Mouse (Mus musculus): ENCODE data around the gene Asnsd1.
"Not testable (repeated sequence)": the region's sequence is repeated elsewhere in the genome, so short reads cannot be mapped to it uniquely, and the experiment has no call there.

Asnsd1 gene

DNA sequence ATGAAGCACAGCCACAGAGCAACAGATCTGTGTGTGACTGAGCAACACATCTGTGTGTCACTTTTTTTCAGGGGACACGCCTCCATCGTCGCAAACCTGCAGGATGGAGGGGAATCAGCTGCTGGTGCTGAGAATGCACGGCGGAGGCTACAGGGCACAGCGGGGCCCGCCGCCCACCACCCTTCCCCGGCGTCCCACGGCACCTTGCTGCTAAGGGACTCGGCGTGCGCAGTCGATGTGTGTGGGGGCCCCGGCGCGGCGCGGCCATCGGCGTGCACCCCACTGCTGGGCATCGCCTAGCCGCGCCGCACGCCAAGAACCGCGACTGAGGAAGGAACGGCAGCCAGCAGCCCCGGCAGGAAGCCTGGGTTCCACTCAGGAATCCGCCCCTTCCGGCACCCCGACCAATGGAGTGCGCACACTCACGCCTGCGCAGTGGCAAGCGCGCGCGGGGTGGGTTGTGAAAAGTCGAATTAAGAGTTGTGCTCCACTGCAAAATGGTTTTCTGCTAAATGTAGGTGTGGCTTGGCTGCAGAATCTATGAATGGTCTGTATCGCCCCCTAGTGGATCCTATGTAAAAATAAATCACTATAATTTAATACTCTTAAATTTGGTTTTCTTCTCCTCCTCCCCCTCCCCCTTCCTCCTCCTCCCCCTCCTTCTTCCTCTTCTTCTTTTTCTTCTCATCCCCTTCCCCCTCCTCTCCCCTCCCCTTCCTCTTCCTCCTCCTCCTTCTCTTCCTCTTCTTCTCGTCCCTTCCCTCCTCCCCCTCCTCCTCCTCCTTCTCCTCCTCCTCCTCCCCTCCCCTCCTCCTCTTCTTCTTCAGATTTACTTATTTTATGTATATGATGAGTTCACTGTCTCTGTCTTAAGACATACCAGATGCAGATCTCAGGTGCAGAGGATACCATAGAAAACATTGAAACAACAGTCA lies at the start of gene Asnsd1, which contains the start of the genes Asdurf and Gm28551:
Gene Asnsd1, minus strand, starts transcription at position 426 of the 935 bp plus-strand sequence.
Gene Asdurf, minus strand, starts transcription at position 293 of the 935 bp plus-strand sequence.
Gene Gm28551, minus strand, starts transcription at position 341 of the 935 bp plus-strand sequence.
- peak; percentile 97 for DNase-seq

DNA sequence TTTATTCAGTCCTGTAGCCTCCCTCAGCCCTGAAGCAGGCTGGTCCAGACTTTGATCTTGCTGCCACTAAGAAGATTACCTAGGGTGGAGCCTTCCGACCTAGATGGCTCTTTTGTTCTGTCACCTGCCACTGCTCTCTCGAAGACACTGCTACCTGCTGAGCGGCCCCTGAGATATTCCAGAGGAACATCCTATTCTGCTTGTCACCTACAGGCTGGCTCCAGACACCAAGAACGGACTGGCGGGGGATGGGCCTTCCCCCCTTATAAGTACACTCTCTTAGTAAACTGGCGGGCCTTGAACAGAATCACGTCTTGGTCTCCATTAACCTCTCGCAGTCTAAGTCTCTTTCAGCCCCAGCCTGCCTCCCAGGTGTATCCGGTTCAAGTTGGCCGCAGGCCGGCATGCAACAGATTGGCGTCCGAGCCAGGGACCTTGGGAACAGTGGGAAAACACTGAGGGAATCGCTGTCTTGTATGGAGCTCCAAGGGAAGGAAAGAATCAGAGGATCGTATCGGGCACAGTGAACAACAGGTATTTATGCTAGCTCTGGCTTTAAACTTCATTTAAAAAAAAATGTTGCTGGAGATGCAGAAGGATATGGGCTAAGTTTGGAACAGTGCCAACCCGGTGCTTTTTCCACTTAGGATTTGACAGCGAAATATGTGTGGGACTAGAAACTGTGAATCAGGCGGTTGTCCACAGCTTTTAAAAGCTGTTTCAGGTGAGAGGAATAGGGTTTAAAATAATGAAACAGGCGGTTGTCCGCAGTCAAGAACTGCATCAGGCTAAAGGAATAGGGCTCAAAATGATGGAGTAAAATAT lies 41.6 kb upstream of the Asnsd1 start:
- peak in 1 of 2 experiments; percentile 10 for DNase-seq

DNA sequence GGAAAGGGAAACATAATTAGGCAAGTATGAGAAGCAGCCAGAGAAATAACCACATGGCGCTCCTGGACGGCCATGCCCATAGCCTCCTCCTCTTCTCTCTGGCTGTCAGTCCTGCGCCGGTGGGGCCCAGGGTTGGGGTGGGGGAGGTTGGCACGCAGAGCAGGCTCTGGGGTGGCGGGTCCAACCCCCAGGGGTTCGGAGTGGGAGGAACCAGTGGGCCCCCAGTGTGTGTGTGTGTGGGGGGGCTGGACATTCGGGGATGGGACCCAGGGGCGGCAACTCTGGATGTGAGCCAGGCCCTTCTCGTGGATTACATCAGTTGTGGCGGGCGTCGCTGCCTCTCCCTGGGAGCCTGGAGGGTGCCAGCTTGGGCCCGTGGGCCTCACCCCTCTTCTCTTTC lies 36.2 kb upstream of the Asnsd1 start:
- no peak for DNase-seq

DNA sequence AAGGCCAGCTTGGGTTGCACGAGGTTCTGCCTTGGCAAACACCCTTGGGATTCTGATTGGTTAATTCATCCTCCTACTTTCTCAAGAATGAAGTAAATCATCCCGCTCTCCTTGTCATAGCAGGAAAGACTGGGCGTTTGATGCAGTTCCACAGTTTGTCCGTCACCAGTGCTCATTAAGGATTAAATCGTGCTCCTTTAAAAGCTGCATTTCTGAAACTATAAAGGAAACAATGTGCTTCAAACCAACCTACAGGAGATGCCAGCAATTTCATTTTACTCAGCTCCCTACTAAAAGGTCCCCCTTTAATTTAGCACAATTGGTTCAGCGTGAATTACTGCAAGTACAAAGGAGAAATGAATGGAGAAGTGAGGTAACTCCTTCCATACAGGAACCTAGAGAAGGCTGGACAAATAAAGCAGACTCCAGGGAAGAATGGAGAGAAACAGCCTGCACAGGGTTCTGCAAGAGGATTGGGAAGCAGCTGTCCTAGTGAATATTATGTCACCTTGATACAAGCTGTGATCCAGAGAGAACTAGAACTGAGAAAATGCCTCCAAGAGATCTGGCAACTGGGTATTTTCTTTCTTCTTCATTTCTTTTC lies 31.6 kb upstream of the Asnsd1 start:
- no peak for DNase-seq

DNA sequence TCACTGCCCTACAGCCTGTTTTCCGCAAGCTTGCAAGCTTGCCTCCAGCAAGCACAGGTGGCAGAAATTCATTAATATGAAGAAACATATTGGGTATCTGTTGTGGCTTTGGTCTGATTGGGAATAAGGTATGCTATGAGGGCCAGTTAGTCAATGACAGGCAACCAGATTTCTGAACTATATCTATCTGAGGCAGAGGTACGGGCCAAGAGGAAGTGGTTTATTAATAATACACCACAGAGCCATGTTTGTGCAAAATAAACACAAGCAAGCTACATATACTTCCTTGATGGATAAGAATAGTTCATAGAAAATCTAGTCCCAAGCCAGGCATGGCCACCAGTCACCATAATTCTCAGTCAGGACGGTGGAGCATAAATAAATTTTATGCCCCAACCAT lies 25.2 kb upstream of the Asnsd1 start:
- no peak for DNase-seq

DNA sequence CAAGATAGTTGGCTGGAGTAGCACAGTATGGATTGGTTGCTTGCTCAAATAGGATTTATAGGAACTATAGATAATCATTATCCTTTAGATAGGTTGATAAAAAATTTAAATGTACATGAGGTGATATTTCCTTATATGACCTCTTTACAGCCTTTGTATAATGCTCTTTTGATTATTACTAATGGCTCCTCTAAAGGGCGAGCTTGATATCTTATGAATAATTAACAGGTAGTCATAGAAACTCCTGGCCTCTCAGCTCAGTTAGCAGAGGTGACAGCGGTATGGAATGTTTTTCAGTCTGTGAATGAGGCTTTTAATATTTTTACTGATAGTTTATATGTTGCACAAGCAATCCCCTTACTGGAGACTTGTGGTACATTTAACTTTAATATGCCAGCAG lies 23.4 kb upstream of the Asnsd1 start:
- DNase-seq = not testable (repeated sequence)

DNA sequence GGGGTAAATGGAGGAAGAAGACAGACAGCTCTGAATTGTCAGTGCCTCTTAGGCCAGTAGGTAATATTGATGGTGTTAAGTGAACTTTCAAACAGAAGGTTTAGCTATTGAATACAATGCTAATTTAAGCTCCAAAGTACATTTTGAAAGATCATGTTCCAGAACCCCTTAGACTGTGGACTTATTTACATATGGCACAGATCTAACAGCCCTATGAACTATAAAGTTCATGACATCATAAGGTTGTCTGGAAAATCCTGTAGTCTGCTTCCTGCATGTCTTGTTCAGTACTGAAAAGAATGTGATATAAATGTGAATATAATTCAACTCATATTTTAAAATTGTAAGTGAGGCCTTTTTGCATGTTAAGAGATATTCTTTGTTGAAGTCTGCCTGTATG lies 6.4 kb upstream of the Asnsd1 start:
- no peak for DNase-seq

DNA sequence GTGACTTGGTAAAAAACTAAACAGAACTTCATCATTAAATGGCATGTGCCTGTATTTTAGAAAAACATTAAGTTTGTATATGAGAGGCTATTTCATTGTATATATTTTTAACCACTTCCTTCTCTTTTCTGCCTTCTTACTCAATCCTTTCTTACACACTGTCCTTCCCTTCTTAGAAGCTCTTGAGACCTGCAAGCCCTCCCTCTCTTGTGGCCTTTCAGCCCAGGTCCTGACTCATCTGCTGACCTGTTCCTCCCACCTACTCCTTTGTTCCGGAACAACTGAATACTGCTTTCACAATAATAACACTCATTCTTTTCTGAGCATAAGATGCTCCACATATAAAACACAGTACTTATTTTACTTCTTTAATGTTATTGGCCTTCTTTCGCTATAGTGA lies 11.5 kb downstream of the Asnsd1 start:
- DNase-seq = no peak

DNA sequence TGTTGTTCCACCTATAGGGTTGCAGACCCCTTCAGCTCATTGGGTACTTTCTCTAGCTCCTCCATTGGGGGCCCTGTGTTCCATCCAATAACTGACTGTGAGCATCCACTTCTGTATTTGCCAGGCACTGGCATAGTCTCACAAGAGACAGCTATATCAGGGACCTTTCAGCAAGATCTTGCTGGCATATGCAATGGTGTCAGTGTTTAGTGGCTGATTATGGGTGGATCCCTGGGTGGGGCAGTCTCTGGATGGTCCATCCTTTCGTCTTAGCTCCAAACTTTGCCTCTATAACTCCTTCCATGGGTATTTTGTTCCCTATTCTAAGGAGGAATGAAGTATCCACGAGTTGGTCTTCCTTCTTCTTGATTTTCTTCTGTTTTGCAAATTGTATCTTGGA lies 15.1 kb downstream of the Asnsd1 start:
- not testable (repeated sequence) for DNase-seq

DNA sequence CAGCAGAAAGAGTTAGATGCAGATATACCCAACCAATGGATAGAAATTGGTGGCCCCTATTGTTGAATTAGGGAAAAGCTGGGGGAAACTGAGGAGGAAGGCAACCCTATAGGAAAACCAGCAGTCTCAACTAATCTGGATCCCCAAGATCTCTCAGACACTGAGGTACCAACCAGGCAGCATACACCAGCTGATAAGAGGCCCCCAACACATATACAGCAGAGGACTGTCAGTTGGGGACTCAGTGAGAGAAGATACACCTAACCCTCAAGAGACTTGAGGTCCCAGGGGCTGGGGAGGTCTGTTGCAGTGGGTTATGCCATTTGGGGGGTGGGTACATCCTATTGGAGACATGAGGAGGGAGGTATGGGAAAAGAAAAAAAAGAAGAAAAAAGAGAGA lies 17.1 kb downstream of the Asnsd1 start:
- no peak for DNase-seq

DNA sequence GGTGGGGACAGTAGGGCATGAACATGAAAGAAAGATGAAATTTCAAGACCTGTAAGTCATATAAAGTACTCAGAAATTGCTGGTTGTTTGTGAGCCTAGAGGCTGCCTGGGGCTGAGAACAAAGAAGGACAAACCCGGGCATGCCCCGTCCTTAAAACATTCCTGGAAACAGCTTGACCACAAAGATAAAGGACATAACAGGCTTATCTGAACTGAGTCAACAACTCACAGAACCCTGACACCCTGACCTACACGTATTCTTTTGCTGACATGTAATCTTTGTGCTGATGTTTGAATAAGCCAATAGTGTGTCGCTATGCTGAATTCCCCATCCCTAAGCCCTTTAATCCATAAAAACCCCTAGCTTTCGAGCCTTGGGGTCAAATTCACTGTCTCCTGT lies 19.0 kb downstream of the Asnsd1 start:
- not testable (repeated sequence) for DNase-seq

DNA sequence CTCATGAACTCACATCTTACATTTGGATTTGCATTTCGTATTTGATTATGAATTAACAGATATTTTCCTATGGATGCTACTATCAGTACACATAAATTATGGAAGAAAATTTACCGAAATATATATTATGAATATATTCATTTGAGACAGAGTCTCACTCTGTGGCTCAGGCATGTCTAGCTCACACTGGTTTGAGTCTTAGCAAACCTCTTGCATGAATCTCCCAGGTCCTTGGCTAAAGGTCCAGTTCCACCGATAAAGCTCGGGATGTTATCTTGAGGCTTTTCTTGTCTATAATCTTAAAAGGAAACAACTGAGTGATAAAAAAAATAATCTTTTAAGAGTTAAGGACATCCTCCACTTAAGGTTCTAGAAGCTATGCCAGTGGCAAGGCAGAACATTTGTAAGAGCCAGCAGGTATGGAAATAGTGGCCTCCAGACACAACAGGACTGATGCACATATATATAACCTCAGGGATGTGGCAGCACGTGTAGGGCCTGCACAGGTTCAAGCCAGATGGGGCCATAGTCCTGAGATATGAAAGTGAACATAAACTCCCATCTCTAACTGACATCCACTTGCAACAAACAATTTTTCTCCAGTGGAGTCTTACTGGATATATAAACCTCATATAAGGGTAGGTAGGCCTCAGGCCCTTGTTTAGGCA lies 27.6 kb downstream of the Asnsd1 start:
- no peak for DNase-seq

DNA sequence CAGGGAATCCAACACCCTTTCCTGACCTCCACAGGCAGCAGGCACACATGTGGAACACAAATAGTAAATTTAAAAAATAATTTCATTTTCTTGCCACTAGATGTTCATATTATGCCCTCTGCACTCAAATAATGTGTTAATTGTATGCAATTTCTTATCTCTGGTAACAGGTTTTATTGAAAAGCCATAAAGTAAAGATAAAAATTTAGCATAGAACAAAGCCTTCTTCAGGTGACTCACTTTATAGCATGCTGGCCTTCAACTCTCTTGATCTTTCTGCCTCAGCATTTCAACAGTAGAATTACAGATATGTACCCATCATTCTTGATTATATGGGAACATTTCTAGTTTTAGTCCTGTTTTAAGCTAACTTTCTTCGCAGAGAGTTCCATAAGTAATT lies 28.3 kb downstream of the Asnsd1 start:
- DNase-seq = no peak

DNA sequence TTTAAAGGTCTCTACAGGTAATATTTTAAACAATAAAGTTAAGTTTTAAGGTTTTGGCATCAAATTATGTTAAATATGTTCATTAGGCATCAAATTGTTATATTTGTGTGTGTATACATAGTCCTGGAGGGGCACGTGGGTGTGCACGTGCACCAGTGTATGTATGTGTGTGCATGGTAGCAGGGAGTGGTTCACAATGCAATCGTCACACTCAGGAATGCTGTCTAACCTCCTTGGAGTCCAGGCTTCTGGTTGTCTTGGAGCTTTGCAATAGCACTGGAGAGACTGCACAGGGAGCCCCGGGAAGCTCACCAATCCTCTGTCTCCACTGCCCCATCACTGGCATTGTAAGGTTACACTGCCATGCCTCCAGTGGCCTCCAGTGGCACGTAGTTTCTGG lies 29.3 kb downstream of the Asnsd1 start:
- DNase-seq = no peak

DNA sequence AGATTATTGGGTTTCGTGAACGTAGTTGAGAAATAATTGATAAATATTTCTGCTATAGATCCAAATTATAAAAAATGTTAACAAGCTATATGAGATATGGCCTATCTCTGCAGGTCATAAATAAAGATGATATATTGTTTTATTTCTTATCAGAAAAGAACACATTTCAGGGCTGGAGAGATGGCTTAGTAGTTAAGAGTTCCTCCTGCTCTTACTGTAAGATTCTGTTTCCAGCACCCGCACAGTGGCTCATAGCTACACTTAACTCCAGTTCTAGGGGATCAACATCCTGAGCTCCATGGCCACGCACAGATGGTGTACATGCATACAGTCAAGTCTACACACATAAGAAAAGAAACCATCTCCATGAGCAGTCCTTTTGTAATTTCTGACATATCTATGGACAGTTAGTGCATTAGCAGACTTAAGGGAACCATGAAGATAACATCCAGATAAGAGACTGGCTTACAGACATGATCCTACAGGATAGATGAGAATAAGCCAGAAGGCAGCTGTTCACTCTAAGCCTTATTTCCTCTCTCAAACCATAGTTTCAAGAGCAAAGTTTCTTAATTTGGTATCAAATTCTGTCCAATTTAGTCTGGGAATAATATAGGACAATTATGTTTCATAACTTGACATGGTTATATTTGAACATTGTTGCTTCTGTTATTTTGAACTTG lies 30.7 kb downstream of the Asnsd1 start:
- no peak for DNase-seq

DNA sequence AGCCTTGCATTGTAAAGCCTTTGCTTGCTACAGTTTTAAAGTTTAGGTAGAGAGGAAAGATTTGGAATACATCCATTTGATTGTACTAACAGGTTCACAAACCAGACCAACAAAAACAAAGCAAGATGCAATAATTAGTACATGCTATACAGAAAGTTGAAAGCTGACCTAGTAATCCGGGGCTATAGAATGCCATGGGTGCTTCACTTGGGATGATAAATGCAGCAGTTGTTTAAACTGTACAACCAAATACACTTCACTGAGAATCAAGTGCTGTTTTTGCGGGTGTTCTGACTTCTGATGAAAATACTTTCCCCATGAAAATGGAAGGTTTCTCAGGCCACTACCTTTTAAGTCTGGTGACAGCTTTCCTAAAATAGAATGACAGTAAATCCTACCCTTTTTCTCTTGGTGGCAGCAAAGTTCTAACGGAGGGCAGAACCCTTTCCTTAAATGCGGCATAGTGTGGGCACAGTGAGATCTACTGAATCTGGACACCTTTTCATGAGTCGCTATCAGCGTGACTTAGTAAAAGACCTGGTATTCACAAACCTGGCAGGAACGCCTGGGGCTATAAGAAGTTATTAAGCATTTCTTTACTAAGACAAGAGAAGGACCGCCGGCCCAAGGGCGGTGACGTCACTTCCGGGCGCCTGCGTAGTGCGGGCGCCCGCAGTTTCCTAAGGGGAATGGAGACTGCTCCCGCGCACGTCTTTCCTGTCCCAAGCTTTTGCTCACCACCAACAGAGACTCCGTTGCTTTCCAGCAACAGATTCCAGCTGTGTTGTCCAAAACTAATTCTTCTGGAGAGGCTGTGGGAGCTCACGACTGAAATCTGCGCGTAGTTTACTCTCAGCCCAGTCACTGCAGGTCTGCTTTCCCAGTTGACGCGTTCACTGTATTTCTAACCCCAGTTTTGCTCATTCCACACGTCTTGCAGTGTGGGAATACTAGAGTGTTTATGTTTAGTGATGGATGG lies 39.3 kb downstream of the Asnsd1 start, which contains the start of gene Osgepl1:
Gene Osgepl1, plus strand, starts transcription at position 636 of the 979 bp plus-strand sequence.
- peak; percentile 84 to 94 for DNase-seq

DNA sequence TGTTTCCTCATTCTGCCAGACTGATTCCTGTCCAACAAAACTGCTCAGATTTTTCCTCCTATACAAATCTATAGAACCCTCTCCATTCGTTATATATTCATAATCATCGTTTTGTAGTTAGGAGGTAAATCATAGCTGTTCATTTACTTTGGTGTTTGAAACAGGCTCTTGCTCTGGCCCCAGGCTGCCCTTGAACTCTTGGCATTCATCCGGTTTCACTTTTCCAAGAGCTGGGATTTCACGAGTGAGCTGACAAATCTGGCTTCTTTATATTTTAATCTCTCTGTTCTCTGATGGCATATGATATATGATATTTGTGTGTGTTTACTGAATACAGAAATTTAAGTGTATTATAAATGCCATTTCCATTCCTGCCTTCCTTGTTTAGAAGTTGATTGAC lies 52.0 kb downstream of the Asnsd1 start:
- DNase-seq = no peak

DNA sequence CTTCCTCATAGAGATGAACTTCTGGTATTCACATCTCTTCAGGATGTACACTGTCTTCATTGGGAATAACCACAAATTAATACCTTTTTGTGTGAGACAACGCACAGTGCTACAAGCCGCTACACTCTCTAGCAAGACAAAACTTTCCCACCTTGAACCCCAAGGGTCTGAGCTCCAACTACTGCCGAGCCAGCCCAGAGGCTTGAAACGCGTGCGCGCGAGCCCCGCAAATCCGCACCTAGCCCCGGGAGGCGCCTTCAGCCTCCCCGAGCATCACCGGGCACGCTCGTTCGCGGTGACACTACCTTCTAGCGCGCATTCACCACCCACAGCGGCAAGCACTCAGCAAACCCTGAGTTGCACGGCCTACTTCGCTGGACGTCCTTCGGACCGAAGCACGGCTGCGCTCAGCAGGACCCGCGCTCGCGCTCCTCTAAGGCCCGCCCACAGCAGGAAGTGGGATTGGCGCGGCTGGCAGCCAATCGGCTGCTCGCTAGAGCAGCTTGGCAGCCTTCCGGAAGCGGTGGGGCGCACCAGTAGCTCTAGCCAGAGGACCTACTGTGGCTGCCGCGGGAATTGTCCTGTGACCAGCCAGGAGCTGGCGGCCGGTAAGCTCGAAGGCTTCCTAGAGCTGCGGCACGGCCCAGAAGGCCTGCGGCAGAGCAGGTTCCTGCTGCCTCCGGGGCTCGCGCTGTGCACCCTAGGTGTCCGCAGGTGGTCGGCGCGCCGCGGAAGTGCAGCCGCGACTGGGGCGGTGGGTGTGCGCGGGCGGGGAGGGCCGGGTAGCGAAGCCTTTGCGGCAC lies 55.8 kb downstream of the Asnsd1 start, which contains the start of the genes Pms1, Ormdl1 and Gm28778:
Gene Pms1, minus strand, starts transcription at position 438 of the 803 bp plus-strand sequence.
Gene Ormdl1, plus strand, starts transcription at position 515 of the 803 bp plus-strand sequence.
Gene Gm28778, plus strand, starts transcription at position 531 of the 803 bp plus-strand sequence.
- peak; percentile 96 to 97 for DNase-seq
